Mouse (Mus musculus) mature B cell (primary cell): ENCODE measurements around the gene Entpd7.

ENCODE experiments used
- in situ Hi-C: fragments of 300-500 bp; cut with MboI; formaldehyde crosslinking; loops from 2 replicates; pipeline ENCODE4 v1.14.3; 2019

Entpd7 gene

GRCm38 (mm10) chr19:43674730-43675524, 14.5 kb upstream of the Entpd7 start, which contains the start of gene Slc25a28:
TSS of gene Slc25a28 (minus strand) at chr19:43674881.
- in situ Hi-C loops: loop anchor here (5.0 kb wide), 2 partner anchors 37 to 77 kb away; partner anchors contain the start of genes Cox15 and Cutc

- in situ Hi-C loops: loop anchor here (5.0 kb wide), 2 partner anchors 37 to 77 kb away; partner anchors contain the start of genes Cox15 and Cutc
Observed at GRCm38 (mm10) chr19:43675525-43676400, 13.7 kb upstream of the Entpd7 start.

- in situ Hi-C loops: loop anchor here (5.0 kb wide), 2 partner anchors 34 to 74 kb away; partner anchors contain the start of genes Cox15 and Cutc
Observed at GRCm38 (mm10) chr19:43678467-43679003, 10.9 kb upstream of the Entpd7 start.

GRCm38 (mm10) chr19:43679474-43679981, 9.9 kb upstream of the Entpd7 start:
- in situ Hi-C loops: loop anchor here (5.0 kb wide), 2 partner anchors 33 to 73 kb away; partner anchors contain the start of genes Cox15 and Cutc

GRCm38 (mm10) chr19:43681541-43681940, 7.9 kb upstream of the Entpd7 start:
- in situ Hi-C loops: no loop called here

- in situ Hi-C loops: no loop called here
Observed at GRCm38 (mm10) chr19:43692815-43693214, 3.3 kb downstream of the Entpd7 start.

- in situ Hi-C loops: no loop called here
Observed at GRCm38 (mm10) chr19:43695514-43695964, 6.1 kb downstream of the Entpd7 start.

GRCm38 (mm10) chr19:43697666-43698370, 8.3 kb downstream of the Entpd7 start:
- in situ Hi-C loops: no loop called here

GRCm38 (mm10) chr19:43699021-43699762, 9.7 kb downstream of the Entpd7 start:
- in situ Hi-C loops: no loop called here

- in situ Hi-C loops: no loop called here
Observed at GRCm38 (mm10) chr19:43699763-43700155, 10.3 kb downstream of the Entpd7 start.

GRCm38 (mm10) chr19:43704211-43704610, 14.7 kb downstream of the Entpd7 start:
- in situ Hi-C loops: no loop called here

GRCm38 (mm10) chr19:43704787-43705497, 15.5 kb downstream of the Entpd7 start:
- in situ Hi-C loops: no loop called here

- in situ Hi-C loops: no loop called here
Observed at GRCm38 (mm10) chr19:43708206-43708605, 18.7 kb downstream of the Entpd7 start.

- in situ Hi-C loops: no loop called here
Observed at GRCm38 (mm10) chr19:43709317-43709716, 19.8 kb downstream of the Entpd7 start.

GRCm38 (mm10) chr19:43711159-43711916, 21.9 kb downstream of the Entpd7 start:
- in situ Hi-C loops: loop anchor here (5.0 kb wide), 1 partner anchor 34 kb away; no protein-coding TSS in a partner anchor

- in situ Hi-C loops: loop anchor here (5.0 kb wide), 1 partner anchor 35 kb away; no protein-coding TSS in a partner anchor
Observed at GRCm38 (mm10) chr19:43711971-43712370, 22.5 kb downstream of the Entpd7 start.

GRCm38 (mm10) chr19:43720061-43720460, 30.6 kb downstream of the Entpd7 start:
- in situ Hi-C loops: no loop called here

GRCm38 (mm10) chr19:43722891-43723290, 33.4 kb downstream of the Entpd7 start:
- in situ Hi-C loops: no loop called here

GRCm38 (mm10) chr19:43723501-43723900, 34.0 kb downstream of the Entpd7 start:
- in situ Hi-C loops: no loop called here
